Mouse (Mus musculus) limb, embryonic 10.5 days (tissue): ENCODE measurements around the gene Fzr1. TPM values are rescaled to one million over a fixed set of nuclear protein-coding genes. Genes with fewer than 3 reads are reported as not detected.

ENCODE experiments used
- DNase-seq: peaks from one replicate; pipeline ENCODE4 v3.0.0-alpha.2; 2017; ENCODE audit warnings: low spot score
- H3K27ac ChIP-seq: fragments of 300-500 bp; sonication (generic); 2 replicates; pipeline ENCODE4 v1.5.1; 2016; ENCODE audit warnings: mild to moderate bottlenecking
- H3K27me3 ChIP-seq: fragments of 300-500 bp; sonication (generic); 2 replicates; pipeline ENCODE4 v1.6.1; 2016; ENCODE audit warnings: low read depth, mild to moderate bottlenecking; ENCODE audit not compliant: poor library complexity, severe bottlenecking
- H3K36me3 ChIP-seq: fragments of 300-500 bp; sonication (generic); 2 replicates; pipeline ENCODE4 v1.6.1; 2016; ENCODE audit warnings: mild to moderate bottlenecking, moderate library complexity
- H3K4me1 ChIP-seq: fragments of 300-500 bp; sonication (generic); 2 replicates; pipeline ENCODE4 v1.6.1; 2016
- H3K4me3 ChIP-seq: fragments of 300-500 bp; sonication (generic); 2 replicates; pipeline ENCODE4 v1.5.1; 2016; ENCODE audit warnings: mild to moderate bottlenecking, moderate library complexity
- H3K9me3 ChIP-seq: fragments of 300-500 bp; sonication (generic); replicated peaks from 2 replicates; pipeline ENCODE4 v1.6.1; 2016; ENCODE audit warnings: mild to moderate bottlenecking
- WGBS: fragments of 180-500 bp; shearing (Covaris S2); methylation state at CpG from one replicate; pipeline ENCODE4 v1.1.7; 2016; 5-methylcytosine and 5-hydroxymethylcytosine counted together
- polyA plus RNA-seq: library from polyadenylated mRNA; unstranded; fragments of >200 nt; fragmentation: Nextera tagmentation; extraction: Ambion mirVana; gene quantifications from 2 replicates; pipeline ENCODE4 v1.2.1, GENCODE M21; 2016

Gene Fzr1
- polyA plus RNA-seq, 1 experiment from 2014 or later = 148 TPM

GRCm38 (mm10) chr10:81349961-81350350 is 28.4 kb downstream of the Fzr1 start:
- H3K4me3 ChIP-seq = peak overlapping the region; percentile 97
- peaks cover 69% of the 10 kb centered on the region for H3K4me1 ChIP-seq
- DNase-seq = no peak
- H3K27ac ChIP-seq = peak overlapping the region; percentile 95
- peaks cover 31% of the 10 kb centered on the region for H3K27me3 ChIP-seq
- under 1% methylated on average over 29 of the region's 29 CpGs for WGBS
- H3K9me3 ChIP-seq = no peaks in the 10 kb centered on the region
- peaks cover 32% of the 10 kb centered on the region for H3K36me3 ChIP-seq

- H3K27me3 ChIP-seq = peaks cover 39% of the 10 kb centered on the region
- peaks cover 32% of the 10 kb centered on the region for H3K36me3 ChIP-seq
- peak overlapping the region; percentile 95 for H3K27ac ChIP-seq
- 6% methylated on average over 12 of the region's 12 CpGs for WGBS
- H3K4me1 ChIP-seq = peaks cover 61% of the 10 kb centered on the region
- H3K4me3 ChIP-seq = peak overlapping the region; percentile 97
- no peak for DNase-seq
- H3K9me3 ChIP-seq = no peaks in the 10 kb centered on the region
Observed at GRCm38 (mm10) chr10:81349146-81349545, 29.2 kb downstream of the Fzr1 start.

DNA sequence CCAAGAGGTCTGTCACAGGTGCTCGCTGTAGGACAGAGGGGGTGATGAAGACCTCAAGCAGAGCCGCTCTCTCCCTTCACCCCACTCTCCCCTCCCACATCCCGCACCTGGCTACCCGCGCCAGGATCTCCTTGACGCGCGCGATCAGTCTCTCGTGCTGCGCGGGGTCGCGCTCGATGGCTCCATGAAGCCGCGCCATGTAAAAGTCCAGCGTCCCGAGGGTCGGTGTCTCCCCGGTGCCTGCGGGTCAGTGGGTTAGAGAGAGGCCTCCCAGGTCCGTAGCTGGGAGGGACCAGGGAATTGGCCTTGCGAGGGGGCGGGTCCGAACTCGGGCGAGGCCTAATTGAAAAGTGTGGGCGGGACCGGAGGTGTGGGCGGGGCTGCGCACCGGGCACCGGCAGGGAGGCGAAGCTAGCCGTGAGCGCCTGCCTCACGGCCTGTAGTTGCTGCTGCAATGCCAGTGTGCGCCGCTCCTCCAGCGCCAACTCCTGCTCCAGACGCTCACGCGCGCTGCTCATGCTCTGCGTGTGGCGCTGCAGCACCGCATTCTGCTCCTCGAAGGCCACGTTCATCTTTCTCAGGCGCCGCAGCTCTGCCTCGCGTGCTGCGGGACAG is 31.8 kb downstream of the Fzr1 start:
- Histone ChIP-seq H3K36me3 (peaks cover 32% of the 10 kb centered on the region), H3K9me3 (no peaks in the 10 kb centered on the region), H3K27me3 (peaks cover 64% of the 10 kb centered on the region), H3K4me1 (peaks cover 59% of the 10 kb centered on the region), H3K4me3 (peak overlapping the region; percentile 47), H3K27ac (peak overlapping the region; percentile 38)
- DNase-seq = peak; percentile 84
- WGBS = 4% methylated on average over 55 of the region's 55 CpGs

DNA sequence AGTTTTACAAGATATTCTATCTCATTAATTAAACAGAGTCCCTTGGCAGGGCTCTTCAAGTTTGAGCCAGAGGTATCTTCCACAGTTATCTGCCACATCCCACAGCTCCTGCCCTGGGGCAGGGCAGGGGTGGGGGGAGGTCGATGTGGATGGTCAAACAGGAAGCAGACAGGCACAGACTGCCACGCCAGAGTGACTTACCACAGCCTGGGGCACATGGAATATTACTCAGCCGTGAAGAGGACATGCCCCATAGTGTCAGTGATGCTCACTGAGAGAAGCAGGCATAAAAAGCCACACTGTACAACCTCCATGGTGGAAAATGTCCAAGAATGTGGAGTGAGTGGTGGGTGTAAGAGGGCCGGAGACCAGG is 33.2 kb downstream of the Fzr1 start:
- H3K4me1 ChIP-seq = peaks cover 58% of the 10 kb centered on the region
- WGBS = 88% methylated on average over 4 of the region's 4 CpGs

DNA sequence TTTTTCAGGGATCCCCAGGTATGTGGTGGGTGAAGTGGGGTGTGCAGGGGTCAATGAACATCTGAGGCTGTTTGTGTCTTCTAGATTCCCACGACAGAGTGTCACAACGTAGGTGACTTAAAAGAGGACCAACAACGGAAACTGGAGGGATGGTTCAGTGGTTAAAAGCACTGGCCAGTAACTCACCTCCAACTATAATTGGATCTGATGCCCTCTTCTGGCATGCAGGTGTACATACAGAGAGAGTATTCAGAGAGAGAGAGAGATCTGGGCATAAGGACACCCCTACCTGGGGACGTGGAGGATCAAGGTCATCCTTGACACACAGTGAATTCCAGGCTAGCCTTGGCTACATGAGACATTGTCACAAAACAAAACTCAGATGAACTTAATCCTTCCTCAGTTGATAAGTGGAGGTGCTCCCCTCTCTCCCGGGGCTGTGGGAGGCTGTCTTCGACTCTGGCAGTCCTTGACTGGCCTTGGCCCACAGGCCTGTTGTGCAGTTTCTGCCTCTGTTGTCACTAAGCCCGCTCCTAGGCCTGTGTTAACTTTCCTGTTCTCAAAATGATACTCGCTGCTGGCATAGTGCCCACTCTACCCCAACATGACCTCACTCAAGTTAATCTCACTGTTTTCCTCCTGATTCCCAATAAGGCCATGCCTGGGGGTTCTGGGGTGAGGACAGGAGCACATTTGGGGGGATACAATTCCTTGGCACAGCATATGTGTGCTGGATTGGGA is 33.7 kb downstream of the Fzr1 start:
- H3K9me3 ChIP-seq = no peaks in the 10 kb centered on the region
- peak overlapping the region; percentile 11; the same call in 1 of the 2 replicates for H3K4me3 ChIP-seq
- H3K36me3 ChIP-seq = peaks cover 32% of the 10 kb centered on the region
- H3K27ac ChIP-seq = no peak overlapping the region
- 58% methylated on average over 8 of the region's 8 CpGs for WGBS
- H3K4me1 ChIP-seq = peaks cover 53% of the 10 kb centered on the region
- no peak for DNase-seq
- H3K27me3 ChIP-seq = peaks cover 82% of the 10 kb centered on the region

More for the DNA sequence above, 33.2 kb downstream of the Fzr1 start:
- Histone ChIP-seq H3K27ac (no peak overlapping the region), H3K27me3 (peaks cover 78% of the 10 kb centered on the region), H3K4me3 (peak overlapping the region; percentile 11; the same call in 1 of the 2 replicates), H3K9me3 (no peaks in the 10 kb centered on the region), H3K36me3 (peaks cover 32% of the 10 kb centered on the region)
- DNase-seq = no peak

DNA sequence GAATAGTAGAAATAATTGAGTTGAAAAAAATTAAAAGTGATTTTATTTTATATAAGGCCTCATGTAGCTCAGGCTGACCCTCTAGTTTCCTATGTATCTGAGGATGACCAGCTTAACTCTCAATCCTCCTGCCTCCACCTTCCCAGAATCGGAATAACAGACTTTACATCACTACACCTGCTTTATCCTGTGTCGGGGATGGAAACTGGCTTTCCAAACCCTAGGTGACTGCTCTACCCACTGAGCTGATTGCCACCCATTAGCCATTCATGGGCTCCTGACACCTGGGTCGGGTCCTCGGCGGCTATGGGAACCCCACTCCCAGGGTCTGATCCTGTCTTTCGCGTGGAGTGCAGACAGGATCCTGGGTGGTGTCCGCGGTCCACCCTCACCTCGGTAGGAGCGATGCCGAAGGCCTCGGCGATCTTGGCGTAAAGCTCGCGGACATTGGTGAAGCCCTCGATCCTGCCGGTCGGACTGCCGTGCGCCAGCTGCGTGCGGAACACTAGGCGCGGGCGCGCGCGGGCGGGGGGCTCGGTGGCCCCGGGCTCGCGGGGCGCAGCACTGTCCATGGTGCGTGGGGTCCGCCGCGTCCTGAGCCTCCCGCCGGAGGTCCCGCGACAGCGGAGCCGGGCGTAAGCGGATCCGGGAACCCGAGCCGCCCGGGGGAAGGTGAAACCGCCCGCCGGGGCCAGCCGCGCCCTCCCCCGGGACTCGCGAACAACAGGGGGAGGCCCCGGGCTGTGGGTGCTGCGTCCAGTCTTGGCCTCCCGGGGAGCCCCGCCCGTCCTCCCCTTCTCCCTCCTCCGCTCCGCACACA is 35.4 kb downstream of the Fzr1 start, which contains the start of gene Gipc3:
Gene Gipc3 (minus strand): TSS at position 581 of the 820 bp plus-strand sequence.
- Histone ChIP-seq H3K27ac (peak within 1 kb of the TSS; percentile 58; the same call in 1 of the 2 replicates), H3K9me3 (no peaks in the 10 kb centered on the region), H3K4me3 (peak within 1 kb of the TSS; percentile 54), H3K4me1 (peaks cover 41% of the 10 kb centered on the region), H3K27me3 (peaks cover 87% of the 10 kb centered on the region), H3K36me3 (peaks cover 20% of the 10 kb centered on the region)
- WGBS = 7% methylated on average over 67 of the region's 67 CpGs
- DNase-seq = no peak

- Histone ChIP-seq H3K27me3 (peaks cover 85% of the 10 kb centered on the region), H3K36me3 (peaks cover 12% of the 10 kb centered on the region), H3K4me1 (peaks cover 28% of the 10 kb centered on the region), H3K9me3 (no peaks in the 10 kb centered on the region), H3K4me3 (no peak overlapping the region), H3K27ac (no peak overlapping the region)
- peak; percentile 87 for DNase-seq
- WGBS = 34% methylated on average over 16 of the region's 16 CpGs
Observed at GRCm38 (mm10) chr10:81341333-81341949, 36.9 kb downstream of the Fzr1 start.

DNA sequence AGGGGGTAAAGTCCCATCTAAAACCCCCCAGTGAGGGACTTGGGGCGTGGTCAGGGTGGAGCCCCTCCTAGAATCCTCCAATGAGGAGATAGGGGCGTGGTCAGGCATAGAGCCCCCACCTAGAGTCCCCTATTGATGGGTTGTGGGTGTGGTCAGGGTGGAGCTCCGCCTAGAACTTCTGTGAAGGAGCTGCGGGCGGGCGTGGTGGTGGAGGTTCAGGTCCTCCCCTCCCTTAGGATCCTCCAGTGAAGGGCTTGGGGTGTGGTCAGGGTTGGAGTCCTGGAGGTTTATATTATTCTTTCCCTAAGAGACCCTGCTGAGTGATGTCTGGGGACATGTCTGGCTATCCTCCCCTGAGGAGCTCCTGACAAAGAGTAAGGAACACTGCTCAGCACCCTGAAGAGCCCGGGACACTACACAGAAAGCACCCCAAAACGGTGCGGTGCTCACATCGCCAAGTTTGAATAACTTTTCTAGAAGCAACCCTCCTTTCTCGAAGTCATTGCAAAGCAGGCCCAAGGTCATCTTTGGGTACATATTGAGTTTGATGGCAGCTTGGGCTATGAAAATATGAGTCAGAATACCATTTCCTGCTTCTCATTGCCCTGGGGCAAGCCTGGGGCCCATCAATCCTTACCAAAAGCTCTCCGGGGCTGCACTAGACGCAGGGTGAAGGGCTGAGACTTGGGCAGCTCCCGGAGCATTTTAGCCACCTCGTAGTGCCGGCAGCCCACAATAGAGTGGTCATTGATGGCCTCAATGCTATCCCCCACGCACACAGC is 37.6 kb downstream of the Fzr1 start:
- Histone ChIP-seq H3K27me3 (peaks cover 79% of the 10 kb centered on the region), H3K27ac (no peak overlapping the region), H3K4me3 (no peak overlapping the region), H3K9me3 (no peaks in the 10 kb centered on the region), H3K36me3 (peaks cover 7% of the 10 kb centered on the region), H3K4me1 (peaks cover 29% of the 10 kb centered on the region)
- WGBS = 41% methylated on average over 17 of the region's 17 CpGs
- no peak for DNase-seq

DNA sequence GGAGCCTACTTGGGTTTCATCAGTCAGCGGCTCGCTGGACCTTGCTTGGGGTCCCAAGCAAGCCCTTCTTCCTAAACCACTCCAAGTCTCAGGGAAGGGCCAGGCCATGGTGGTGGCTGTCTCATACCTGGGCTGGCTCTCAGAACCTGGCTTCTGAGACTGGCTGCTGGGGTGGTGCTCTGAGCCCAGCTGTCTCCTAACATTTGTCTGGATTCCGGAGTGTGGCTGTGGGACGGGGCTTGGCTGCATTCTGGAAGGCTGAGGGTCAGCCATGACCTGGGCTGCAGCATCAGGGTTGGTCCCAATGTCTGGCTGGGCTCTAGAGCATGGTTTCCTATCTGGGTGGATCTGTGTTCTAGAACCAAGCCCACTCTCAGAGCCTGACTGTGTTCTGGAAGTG is 41.8 kb downstream of the Fzr1 start:
- peak overlapping the region; percentile 86 for H3K27ac ChIP-seq

GRCm38 (mm10) chr10:81335393-81336340 is 42.6 kb downstream of the Fzr1 start:
- H3K9me3 ChIP-seq = no peaks in the 10 kb centered on the region
- peak overlapping the region; percentile 86 for H3K27ac ChIP-seq
- peaks cover 58% of the 10 kb centered on the region for H3K27me3 ChIP-seq
- WGBS = 31% methylated on average over 19 of the region's 19 CpGs
- peak overlapping the region; percentile 23 for H3K4me3 ChIP-seq
- H3K4me1 ChIP-seq = peaks cover 37% of the 10 kb centered on the region
- H3K36me3 ChIP-seq = peaks cover 5% of the 10 kb centered on the region; the same call in 1 of the 2 replicates
- no peak for DNase-seq

More for the DNA sequence above, 41.8 kb downstream of the Fzr1 start:
- Histone ChIP-seq H3K27me3 (peaks cover 64% of the 10 kb centered on the region), H3K4me3 (0 out of 2 replicates have a peak overlapping the region, but pooled peaks have one; percentile 23), H3K4me1 (peaks cover 44% of the 10 kb centered on the region), H3K9me3 (no peaks in the 10 kb centered on the region), H3K36me3 (peaks cover 5% of the 10 kb centered on the region; the same call in 1 of the 2 replicates)
- 85% methylated on average over 4 of the region's 4 CpGs for WGBS
- no peak for DNase-seq

DNA sequence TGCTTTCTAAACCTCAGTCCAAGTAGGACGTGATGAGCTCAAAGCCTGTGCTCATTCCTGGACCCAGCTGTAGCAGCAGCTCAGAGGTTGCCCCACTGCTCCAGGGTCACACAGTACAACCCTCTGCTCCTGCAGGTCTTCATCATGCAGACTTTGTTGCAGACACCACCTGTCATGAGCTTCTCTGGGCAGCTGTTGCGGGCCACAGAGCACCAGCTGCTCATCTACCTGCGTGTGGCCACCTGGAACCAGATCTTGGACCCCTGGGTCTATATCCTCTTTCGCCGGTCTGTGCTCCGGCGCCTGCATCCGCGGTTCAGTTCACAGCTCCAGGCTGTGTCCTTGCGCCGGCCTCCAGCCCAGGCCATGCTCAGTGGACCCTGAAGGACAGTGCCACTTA is 44.0 kb downstream of the Fzr1 start:
- no peak for DNase-seq
- H3K27ac ChIP-seq = 0 out of 2 replicates have a peak overlapping the region, but pooled peaks have one; percentile 86
- no peaks in the 10 kb centered on the region for H3K9me3 ChIP-seq
- peaks cover 49% of the 10 kb centered on the region for H3K27me3 ChIP-seq
- peaks cover 45% of the 10 kb centered on the region for H3K4me1 ChIP-seq
- peaks cover 10% of the 10 kb centered on the region; the same call in 1 of the 2 replicates for H3K36me3 ChIP-seq
- H3K4me3 ChIP-seq = no peak overlapping the region
- WGBS = 73% methylated on average over 11 of the region's 11 CpGs
